Comparison of ENCODE assay signal across 9 mouse cellular contexts in genomic region chr10:59997591-59997990, GRCm38 (mm10). TPM values are rescaled to one million over a fixed set of nuclear protein-coding genes. Genes with fewer than 3 reads are reported as not detected.
DNase-seq lines count a peak whose midpoint lies in the region; ATAC-seq lines count a peak whose summit lies in the region.
"Had no signal": no experiment of that assay in that cellular context is flagged by ENCODE, and none has a peak within 500 bp of the region (broad histone marks: within the 10 kb centered on the region; RNA-seq: fewer than 3 reads in every experiment).

No protein-coding gene starts in this region.

- H3K9ac ChIP-seq in midbrain, embryonic 14.5 days (replicated peaks; ENCODE audit: low read length): no peak overlapping the region
- no peak overlapping the region for H3K9ac ChIP-seq in midbrain, embryonic 15.5 days
- H3K9ac ChIP-seq: hindbrain, embryonic 15.5 days had no signal

- peak; percentile 92 for DNase-seq in gastrocnemius, adult 18-20 months (ENCODE audit: low spot score)
- no peak for DNase-seq in gastrocnemius, postnatal 25 days
- peak; percentile 88 for DNase-seq in midbrain, embryonic 14.5 days
- peak; percentile 89 for DNase-seq in adipocyte (ENCODE audit: low spot score)
- DNase-seq in urinary bladder, postnatal 10 days (ENCODE audit: low spot score): no peak

- peaks cover 27% of the 10 kb centered on the region for H3K36me3 ChIP-seq in midbrain, embryonic 14.5 days (ENCODE audit: control insufficient read depth, insufficient read depth, low read length)
- H3K36me3 ChIP-seq in midbrain, embryonic 15.5 days (replicated peaks): peaks cover 6% of the 10 kb centered on the region; the same call in 1 of the 2 replicates

- no peak overlapping the region for H3K27ac ChIP-seq in midbrain, embryonic 14.5 days (replicated peaks; ENCODE audit: low read depth, low read length)
- H3K27ac ChIP-seq in midbrain, embryonic 15.5 days: no peak overlapping the region
- H3K27ac ChIP-seq: hindbrain, embryonic 15.5 days had no signal

- H3K4me1 ChIP-seq in midbrain, embryonic 14.5 days (ENCODE audit: control insufficient read depth, insufficient read depth, low read length): peaks cover 7% of the 10 kb centered on the region; the same call in 1 of the 2 replicates
- H3K4me1 ChIP-seq in midbrain, embryonic 15.5 days: peaks cover 14% of the 10 kb centered on the region

- H3K9me3 ChIP-seq in midbrain, embryonic 14.5 days (ENCODE audit: control insufficient read depth, low read length): no peaks in the 10 kb centered on the region
- no peaks in the 10 kb centered on the region for H3K9me3 ChIP-seq in midbrain, embryonic 15.5 days
- H3K9me3 ChIP-seq: hindbrain, embryonic 15.5 days had no signal

- no peaks in the 10 kb centered on the region for H3K27me3 ChIP-seq in midbrain, embryonic 14.5 days (ENCODE audit: control insufficient read depth, insufficient read depth, low read length)
- no peaks in the 10 kb centered on the region for H3K27me3 ChIP-seq in midbrain, embryonic 15.5 days (replicated peaks)
- H3K27me3 ChIP-seq: hindbrain, embryonic 15.5 days had no signal

- no peak for ATAC-seq in midbrain, embryonic 14.5 days (ENCODE audit: low FRiP score, low TSS enrichment)
- no peak for ATAC-seq in midbrain, embryonic 15.5 days (replicated peaks)
- peak; percentile 49 for ATAC-seq in granulocyte monocyte progenitor cell, adult 5-6 weeks (replicated peaks; ENCODE audit: poor library complexity, severe bottlenecking)
- ATAC-seq in megakaryocyte progenitor cell, adult 5-6 weeks (replicated peaks; ENCODE audit: poor library complexity): peak; percentile 58

- H3K4me3 ChIP-seq in midbrain, embryonic 14.5 days (replicated peaks; ENCODE audit: low read depth, low read length): no peak overlapping the region
- no peak overlapping the region for H3K4me3 ChIP-seq in midbrain, embryonic 15.5 days
- H3K4me3 ChIP-seq: hindbrain, embryonic 15.5 days had no signal

- H3K4me2 ChIP-seq in midbrain, embryonic 14.5 days (ENCODE audit: low read length): no peak overlapping the region
- H3K4me2 ChIP-seq in midbrain, embryonic 15.5 days: no peak overlapping the region
- H3K4me2 ChIP-seq: hindbrain, embryonic 15.5 days had no signal

- WGBS in midbrain, embryonic 14.5 days: 19% methylated on average over 7 of the region's 7 CpGs
- WGBS in midbrain, embryonic 15.5 days: 23% methylated on average over 7 of the region's 7 CpGs

RNA-seq across cellular contexts. Expression of gene Ascc1, which starts 5.0 kb away (rescaled TPM):
- total RNA-seq in gastrocnemius, adult 18-20 months (2021): 10 to 100 TPM; 14.2 to 15.3 TPM
- total RNA-seq in gastrocnemius, postnatal 25 days (2021): 10 to 100 TPM; 11.4 to 12.0 TPM
- 48.2 and 48.4 TPM in 2 replicates for polyA plus RNA-seq in midbrain, embryonic 14.5 days (2014; fragmentation: Nextera tagmentation; extraction: Ambion mirVana)
- polyA plus RNA-seq in midbrain, embryonic 15.5 days (2015; fragmentation: Nextera tagmentation; extraction: Ambion mirVana): 47.4 and 48.7 TPM in 2 replicates
- total RNA-seq in granulocyte monocyte progenitor cell, adult 5-6 weeks (2014; fragmentation: Nextera tagmentation): 19.4 and 24.3 TPM in 2 replicates
- 24.8 and 34.2 TPM in 2 replicates for total RNA-seq in granulocyte monocyte progenitor cell, adult 5-6 weeks (2017)
- 38.3 and 38.9 TPM in 2 replicates for total RNA-seq in megakaryocyte progenitor cell, adult 5-6 weeks (2015)
- 27.8 and 33.2 TPM in 2 replicates for total RNA-seq in megakaryocyte progenitor cell, adult 5-6 weeks (2017)

RNA-seq across cellular contexts. Expression of gene Anapc16, which starts 5.3 kb away (rescaled TPM):
- 10 to 100 TPM; 43.7 to 43.9 TPM for total RNA-seq in gastrocnemius, adult 18-20 months (2021)
- 10 to 100 TPM; 40.7 to 40.9 TPM for total RNA-seq in gastrocnemius, postnatal 25 days (2021)
- polyA plus RNA-seq in midbrain, embryonic 14.5 days (2014; fragmentation: Nextera tagmentation; extraction: Ambion mirVana): 97.2 and 105 TPM in 2 replicates
- polyA plus RNA-seq in midbrain, embryonic 15.5 days (2015; fragmentation: Nextera tagmentation; extraction: Ambion mirVana): 106 and 109 TPM in 2 replicates
- 36.2 and 43.2 TPM in 2 replicates for total RNA-seq in granulocyte monocyte progenitor cell, adult 5-6 weeks (2014; fragmentation: Nextera tagmentation)
- total RNA-seq in granulocyte monocyte progenitor cell, adult 5-6 weeks (2017): 46.2 and 48.8 TPM in 2 replicates
- total RNA-seq in megakaryocyte progenitor cell, adult 5-6 weeks (2015): 54.5 and 55.9 TPM in 2 replicates
- total RNA-seq in megakaryocyte progenitor cell, adult 5-6 weeks (2017): 32.6 and 35.1 TPM in 2 replicates

RNA-seq across cellular contexts. Expression of gene Ddit4, which starts 46.0 kb away (rescaled TPM):
- 100 to 1,000 TPM in 1 of 2 experiments, 1 to 10 TPM in 1; 8.1 to 202 TPM for total RNA-seq in gastrocnemius, adult 18-20 months (2021)
- total RNA-seq in gastrocnemius, postnatal 25 days (2021): 10 to 100 TPM in 1 of 2 experiments, 1 to 10 TPM in 1; 8.6 to 11.4 TPM
- 6.2 and 7.3 TPM in 2 replicates for polyA plus RNA-seq in midbrain, embryonic 14.5 days (2014; fragmentation: Nextera tagmentation; extraction: Ambion mirVana)
- polyA plus RNA-seq in midbrain, embryonic 15.5 days (2015; fragmentation: Nextera tagmentation; extraction: Ambion mirVana): 52.6 and 59.4 TPM in 2 replicates
- 0.49 TPM in 1 of 2 replicates, not detected in the other for total RNA-seq in granulocyte monocyte progenitor cell, adult 5-6 weeks (2014; fragmentation: Nextera tagmentation)
- 2.0 and 2.2 TPM in 2 replicates for total RNA-seq in granulocyte monocyte progenitor cell, adult 5-6 weeks (2017)
- 0.37 and 2.4 TPM in 2 replicates for total RNA-seq in megakaryocyte progenitor cell, adult 5-6 weeks (2015)
- total RNA-seq in megakaryocyte progenitor cell, adult 5-6 weeks (2017): 0.41 and 0.42 TPM in 2 replicates

Comparison
In these comparisons a context has a peak if more than half of its experiments do, and no peak if none do; other contexts are left out.
1. DNase-seq: peak in gastrocnemius, adult 18-20 months (single experiment), midbrain, embryonic 14.5 days (single experiment) and adipocyte (single experiment); none in gastrocnemius, postnatal 25 days (single experiment) and urinary bladder, postnatal 10 days (single experiment).
2. ATAC-seq: peak in granulocyte monocyte progenitor cell, adult 5-6 weeks (single experiment) and megakaryocyte progenitor cell, adult 5-6 weeks (single experiment); none in midbrain, embryonic 14.5 days (single experiment) and midbrain, embryonic 15.5 days (single experiment).